Mouse (Mus musculus) forebrain, embryonic 14.5 days (tissue): ENCODE measurements around the gene Wdr54. TPM values are rescaled to one million over a fixed set of nuclear protein-coding genes. Genes with fewer than 3 reads are reported as not detected.

ENCODE experiments used
- ATAC-seq: fragments of 200-750 bp; cut with Nextera tagmentation; 2 replicates; pipeline ENCODE4 v1.8.0; 2017; ENCODE audit warnings: mild to moderate bottlenecking, moderate library complexity
- DNase-seq: peaks from one replicate; pipeline ENCODE4 v3.0.0-alpha.2; 2015; ENCODE audit warnings: low spot score
- H3K27ac ChIP-seq: fragments of 300-500 bp; sonication (generic); 2 replicates; pipeline ENCODE4 v1.5.1; 2014; ENCODE audit warnings: low read depth, mild to moderate bottlenecking, control low read depth, low read length, moderate library complexity
- H3K27me3 ChIP-seq: fragments of 300-500 bp; sonication (generic); replicated peaks from 2 replicates; pipeline ENCODE4 v1.6.1; 2014; ENCODE audit warnings: low read length, control low read depth, mixed read lengths; ENCODE audit not compliant: control insufficient read depth, insufficient read depth
- H3K36me3 ChIP-seq: fragments of 300-500 bp; sonication (generic); 2 replicates; pipeline ENCODE4 v1.6.1; 2014; ENCODE audit warnings: low read length, control low read depth; ENCODE audit not compliant: control insufficient read depth, insufficient read depth
- H3K4me1 ChIP-seq: fragments of 300-500 bp; sonication (generic); 2 replicates; pipeline ENCODE4 v1.6.1; 2014; ENCODE audit warnings: antibody characterized with exemption, low read length, control low read depth; ENCODE audit not compliant: control insufficient read depth, insufficient read depth
- H3K4me2 ChIP-seq: fragments of 300-500 bp; sonication (generic); 2 replicates; pipeline ENCODE4 v1.6.1; 2014; ENCODE audit warnings: mild to moderate bottlenecking, control low read depth, low read length
- H3K4me3 ChIP-seq: fragments of 300-500 bp; sonication (generic); 2 replicates; pipeline ENCODE4 v1.5.1; 2014; ENCODE audit warnings: low read depth, low read length, control low read depth
- H3K9ac ChIP-seq: fragments of 300-500 bp; sonication (generic); 2 replicates; pipeline ENCODE4 v1.6.1; 2014; ENCODE audit warnings: mild to moderate bottlenecking, low read length, control low read depth, moderate library complexity
- H3K9me3 ChIP-seq: fragments of 300-500 bp; sonication (generic); replicated peaks from 2 replicates; pipeline ENCODE4 v1.6.1; 2016; ENCODE audit warnings: low read length, control low read depth, mixed read lengths; ENCODE audit not compliant: control insufficient read depth
- WGBS: fragments of 180-500 bp; shearing (Covaris S2); extraction: QIAGEN DNeasy Blood & Tissue Kit; methylation state at CpG from one replicate; pipeline ENCODE4 v1.1.7; 2014; 5-methylcytosine and 5-hydroxymethylcytosine counted together
- polyA plus RNA-seq: library from polyadenylated mRNA; unstranded; fragments of >200 nt; fragmentation: Nextera tagmentation; extraction: Ambion mirVana; gene quantifications from 2 replicates; pipeline ENCODE4 v1.2.1, GENCODE M21; 2014

Wdr54 gene
- polyA plus RNA-seq, 1 experiment from 2014 or later = 23.9 TPM

GRCm38 (mm10) chr6:83151721-83152120 lies 4.5 kb downstream of the Wdr54 start:
- DNase-seq = no peak
- Histone ChIP-seq H3K4me1 (peaks cover 6% of the 10 kb centered on the region; the same call in 1 of the 2 replicates), H3K4me2 (no peak overlapping the region), H3K36me3 (peaks cover 13% of the 10 kb centered on the region; the same call in 1 of the 2 replicates), H3K27ac (no peak overlapping the region), H3K9ac (no peak overlapping the region; the same call in 1 of the 2 replicates), H3K27me3 (no peaks in the 10 kb centered on the region), H3K9me3 (no peaks in the 10 kb centered on the region), H3K4me3 (no peak overlapping the region)
- ATAC-seq = no peak
- 26% methylated on average over 8 of the region's 8 CpGs for WGBS

- Histone ChIP-seq H3K36me3 (peaks cover 3% of the 10 kb centered on the region; the same call in 1 of the 2 replicates), H3K27me3 (no peaks in the 10 kb centered on the region), H3K9me3 (no peaks in the 10 kb centered on the region), H3K4me2 (no peak overlapping the region), H3K27ac (no peak overlapping the region), H3K4me1 (peaks cover 2% of the 10 kb centered on the region; the same call in 1 of the 2 replicates), H3K9ac (no peak overlapping the region), H3K4me3 (no peak overlapping the region)
- 49% methylated on average over 7 of the region's 7 CpGs for WGBS
- no peak for DNase-seq
- ATAC-seq = no peak
Observed at GRCm38 (mm10) chr6:83147280-83147679, 8.9 kb downstream of the Wdr54 start.

- Histone ChIP-seq H3K27ac (no peak overlapping the region), H3K9me3 (no peaks in the 10 kb centered on the region), H3K4me3 (no peak overlapping the region)
Observed at GRCm38 (mm10) chr6:83145805-83146204, 10.4 kb downstream of the Wdr54 start.

GRCm38 (mm10) chr6:83145209-83145608 lies 11.0 kb downstream of the Wdr54 start:
- Histone ChIP-seq H3K27ac (no peak overlapping the region), H3K4me2 (no peak overlapping the region), H3K9me3 (no peaks in the 10 kb centered on the region), H3K4me3 (no peak overlapping the region), H3K4me1 (peaks cover 7% of the 10 kb centered on the region; the same call in 1 of the 2 replicates), H3K27me3 (0 out of 2 replicates have a peak, but pooled peaks cover 6% of the 10 kb centered on the region), H3K36me3 (no peaks in the 10 kb centered on the region), H3K9ac (no peak overlapping the region)
- no peak for ATAC-seq
- no peak for DNase-seq
- 85% methylated on average over 2 of the region's 2 CpGs for WGBS

More at GRCm38 (mm10) chr6:83145805-83146204, 10.4 kb downstream of the Wdr54 start:
- WGBS = 77% methylated on average over 9 of the region's 9 CpGs
- no peak overlapping the region for H3K9ac ChIP-seq
- H3K4me1 ChIP-seq = peaks cover 7% of the 10 kb centered on the region; the same call in 1 of the 2 replicates
- H3K36me3 ChIP-seq = no peaks in the 10 kb centered on the region
- DNase-seq = no peak
- H3K27me3 ChIP-seq = 0 out of 2 replicates have a peak, but pooled peaks cover 6% of the 10 kb centered on the region
- no peak overlapping the region for H3K4me2 ChIP-seq
- ATAC-seq = no peak

- no peak for ATAC-seq
- H3K9ac ChIP-seq = no peak overlapping the region
- 54% methylated on average over 11 of the region's 11 CpGs for WGBS
Observed at GRCm38 (mm10) chr6:83142886-83143285, 13.3 kb downstream of the Wdr54 start.

GRCm38 (mm10) chr6:83142211-83142731 lies 13.9 kb downstream of the Wdr54 start:
- Histone ChIP-seq H3K4me2 (peak overlapping the region; percentile 61), H3K4me1 (peaks cover 12% of the 10 kb centered on the region), H3K9me3 (no peaks in the 10 kb centered on the region), H3K27me3 (0 out of 2 replicates have a peak, but pooled peaks cover 6% of the 10 kb centered on the region), H3K27ac (no peak overlapping the region), H3K4me3 (peak overlapping the region; percentile 27), H3K36me3 (no peaks in the 10 kb centered on the region), H3K9ac (peak overlapping the region; percentile 64)
- DNase-seq (no peak), ATAC-seq (no peak)
- whole genome bisulfite sequencing = 3% methylated on average over 41 of the region's 41 CpGs

More at GRCm38 (mm10) chr6:83142886-83143285, 13.3 kb downstream of the Wdr54 start:
- H3K9me3 ChIP-seq = no peaks in the 10 kb centered on the region
- peaks cover 9% of the 10 kb centered on the region; the same call in 1 of the 2 replicates for H3K4me1 ChIP-seq
- no peak overlapping the region for H3K4me2 ChIP-seq
- 0 out of 2 replicates have a peak, but pooled peaks cover 6% of the 10 kb centered on the region for H3K27me3 ChIP-seq
- H3K27ac ChIP-seq = no peak overlapping the region
- no peak overlapping the region for H3K4me3 ChIP-seq
- H3K36me3 ChIP-seq = no peaks in the 10 kb centered on the region
- DNase-seq = no peak

- Histone ChIP-seq H3K27me3 (0 out of 2 replicates have a peak, but pooled peaks cover 10% of the 10 kb centered on the region), H3K9me3 (no peaks in the 10 kb centered on the region), H3K4me3 (no peak overlapping the region), H3K4me2 (peak overlapping the region; percentile 61; the same call in 1 of the 2 replicates), H3K9ac (peak overlapping the region; percentile 64; the same call in 1 of the 2 replicates), H3K36me3 (no peaks in the 10 kb centered on the region), H3K27ac (no peak overlapping the region), H3K4me1 (peaks cover 18% of the 10 kb centered on the region)
- WGBS = 24% methylated on average over 4 of the region's 4 CpGs
- DNase-seq (no peak), ATAC-seq (no peak)
Observed at GRCm38 (mm10) chr6:83141636-83142035, 14.6 kb downstream of the Wdr54 start.

GRCm38 (mm10) chr6:83140044-83140443 lies 16.2 kb downstream of the Wdr54 start:
- Histone ChIP-seq H3K27ac (no peak overlapping the region), H3K27me3 (peaks cover 12% of the 10 kb centered on the region; the same call in 1 of the 2 replicates), H3K4me1 (peaks cover 19% of the 10 kb centered on the region), H3K4me3 (no peak overlapping the region), H3K36me3 (no peaks in the 10 kb centered on the region), H3K4me2 (no peak overlapping the region), H3K9ac (no peak overlapping the region), H3K9me3 (no peaks in the 10 kb centered on the region)
- DNase-seq = no peak
- WGBS = 88% methylated on average over 8 of the region's 8 CpGs
- no peak for ATAC-seq

GRCm38 (mm10) chr6:83138056-83138455 lies 18.1 kb downstream of the Wdr54 start:
- ATAC-seq (peak; percentile 27; the same call in 1 of the 2 replicates), DNase-seq (no peak)
- under 1% methylated on average over 11 of the region's 11 CpGs for WGBS

More at GRCm38 (mm10) chr6:83138056-83138455, 18.1 kb downstream of the Wdr54 start:
- Histone ChIP-seq H3K4me3 (peak overlapping the region; percentile 33), H3K27me3 (peaks cover 12% of the 10 kb centered on the region; the same call in 1 of the 2 replicates), H3K4me2 (peak overlapping the region; percentile 67), H3K9me3 (no peaks in the 10 kb centered on the region), H3K9ac (peak overlapping the region; percentile 67; the same call in 1 of the 2 replicates), H3K36me3 (no peaks in the 10 kb centered on the region), H3K27ac (peak overlapping the region; percentile 80; the same call in 1 of the 2 replicates), H3K4me1 (peaks cover 19% of the 10 kb centered on the region)
